Mouse (Mus musculus) intestine, embryonic 14.5 days (tissue): Measurements from ENCODE around the gene Mlh3. TPM values are rescaled to one million over a fixed set of nuclear protein-coding genes. Genes with fewer than 3 reads are reported as not detected.

Source experiments
- ATAC-seq: fragments of 200-750 bp; cut with Nextera tagmentation; replicated peaks from 2 replicates; pipeline ENCODE4 v1.8.0; 2017; ENCODE audit warnings: low read depth, moderate number of reproducible peaks, moderate TSS enrichment, moderate library complexity; ENCODE audit not compliant: low FRiP score, low TSS enrichment
- DNase-seq: peaks from one replicate; pipeline ENCODE4 v3.0.0-alpha.2; 2018; ENCODE audit warnings: low spot score
- H3K27ac ChIP-seq: fragments of 300-500 bp; sonication (generic); 2 replicates; pipeline ENCODE4 v1.5.1; 2014; ENCODE audit warnings: low read depth, mild to moderate bottlenecking, control low read depth
- H3K27me3 ChIP-seq: fragments of 300-500 bp; sonication (generic); replicated peaks from 2 replicates; pipeline ENCODE4 v1.6.1; 2014; ENCODE audit warnings: low read length, control low read depth; ENCODE audit not compliant: control insufficient read depth, insufficient read depth
- H3K36me3 ChIP-seq: fragments of 300-500 bp; sonication (generic); 2 replicates; pipeline ENCODE4 v1.6.1; 2014; ENCODE audit warnings: low read length, control low read depth; ENCODE audit not compliant: control insufficient read depth, insufficient read depth
- H3K4me1 ChIP-seq: fragments of 300-500 bp; sonication (generic); replicated peaks from 2 replicates; pipeline ENCODE4 v1.6.1; 2014; ENCODE audit warnings: low read length, control low read depth, mixed read lengths; ENCODE audit not compliant: control insufficient read depth, insufficient read depth
- H3K4me2 ChIP-seq: fragments of 300-500 bp; sonication (generic); 2 replicates; pipeline ENCODE4 v1.6.1; 2014; ENCODE audit warnings: low read length
- H3K4me3 ChIP-seq: fragments of 300-500 bp; sonication (generic); 2 replicates; pipeline ENCODE4 v1.5.1; 2014; ENCODE audit warnings: low read depth, low read length, control low read depth, mixed read lengths
- H3K9ac ChIP-seq: fragments of 300-500 bp; sonication (generic); 2 replicates; pipeline ENCODE4 v1.6.1; 2014; ENCODE audit warnings: mild to moderate bottlenecking, low read length
- H3K9me3 ChIP-seq: fragments of 300-500 bp; sonication (generic); 2 replicates; pipeline ENCODE4 v1.6.1; 2016; ENCODE audit warnings: low read length, control low read depth; ENCODE audit not compliant: control insufficient read depth
- WGBS: fragments of 180-500 bp; shearing (Covaris S2); extraction: QIAGEN DNeasy Blood & Tissue Kit; methylation state at CpG from one replicate; pipeline ENCODE4 v1.1.7; 2014; 5-methylcytosine and 5-hydroxymethylcytosine counted together
- polyA plus RNA-seq: library from polyadenylated mRNA; unstranded; fragments of >200 nt; fragmentation: Nextera tagmentation; extraction: Ambion mirVana; gene quantifications from 2 replicates; pipeline ENCODE4 v1.2.1, GENCODE M21; 2014

Mlh3 gene
- polyA plus RNA-seq, 1 experiment from 2014 or later, result 8.6 TPM

DNA sequence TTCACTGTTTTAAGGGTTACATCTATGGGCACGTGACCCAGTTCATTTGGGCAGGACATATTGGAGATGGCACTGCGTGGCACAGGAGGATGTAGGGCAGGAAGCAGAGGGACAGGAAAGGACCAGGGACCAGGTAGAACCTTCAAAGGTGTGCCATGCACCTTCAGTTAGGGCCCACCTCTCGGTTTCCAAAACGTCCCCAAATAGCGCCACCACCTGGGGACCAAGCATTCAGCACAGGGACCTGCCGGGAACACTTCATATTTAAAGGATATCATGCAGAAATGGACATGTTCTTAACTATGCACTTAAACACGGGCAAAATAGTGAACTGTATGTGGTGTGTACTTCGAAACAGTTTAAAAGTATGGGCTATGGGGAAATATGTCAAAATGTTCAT, 66.3 kb downstream of the Mlh3 start:
- Histone ChIP-seq H3K4me1 (peaks cover 5% of the 10 kb centered on the region), H3K27me3 (no peaks in the 10 kb centered on the region), H3K36me3 (no peaks in the 10 kb centered on the region), H3K4me3 (no peak overlapping the region), H3K4me2 (no peak overlapping the region), H3K9ac (no peak overlapping the region), H3K9me3 (no peaks in the 10 kb centered on the region), H3K27ac (no peak overlapping the region)
- ATAC-seq, result no peak
- WGBS, result 45% methylated on average over 8 of the region's 8 CpGs
- no peak for DNase-seq

DNA sequence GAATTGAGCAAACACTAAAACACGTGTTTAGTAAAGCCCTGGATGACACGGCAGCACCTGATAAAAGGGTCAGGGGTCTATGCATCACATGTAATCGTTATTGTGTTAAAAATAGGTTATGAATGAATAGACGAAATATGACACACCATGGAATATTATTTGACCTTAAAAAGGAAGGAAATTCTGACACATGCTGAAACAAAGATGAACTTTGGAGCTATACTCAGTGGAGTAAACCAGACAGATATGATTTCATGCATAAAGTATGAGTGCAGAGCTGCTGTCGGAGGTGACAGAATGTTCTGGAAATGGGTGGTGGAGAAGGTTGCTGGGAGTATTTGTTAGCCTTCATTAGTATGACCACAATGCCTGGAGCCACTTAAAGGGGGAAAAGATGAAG, 66.7 kb downstream of the Mlh3 start:
- WGBS, result 67% methylated on average over 5 of the region's 5 CpGs

DNA sequence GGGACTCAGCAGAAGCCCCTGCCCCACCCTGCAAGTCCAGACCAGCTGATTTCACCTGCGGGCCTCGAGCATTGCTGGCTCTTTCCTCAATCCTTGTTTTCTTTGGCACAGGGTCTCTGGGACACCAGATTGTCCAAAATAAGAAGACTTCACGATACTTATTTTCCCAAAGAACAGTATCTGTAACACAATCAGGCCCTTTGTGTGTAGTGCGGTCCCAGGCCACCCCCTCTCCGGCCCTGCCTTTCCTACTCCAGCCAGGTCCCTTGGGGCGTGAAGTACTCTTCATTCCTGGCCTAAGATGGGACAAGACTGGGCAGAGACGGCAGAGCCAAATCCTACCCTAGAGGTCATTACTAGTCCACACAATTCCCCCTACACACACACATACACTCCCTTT, 68.2 kb downstream of the Mlh3 start:
- no peak for DNase-seq
- Histone ChIP-seq H3K36me3 (no peaks in the 10 kb centered on the region), H3K9me3 (no peaks in the 10 kb centered on the region), H3K27me3 (no peaks in the 10 kb centered on the region), H3K4me3 (no peak overlapping the region), H3K27ac (no peak overlapping the region), H3K4me1 (peaks cover 13% of the 10 kb centered on the region), H3K4me2 (no peak overlapping the region), H3K9ac (no peak overlapping the region)
- 89% methylated on average over 7 of the region's 7 CpGs for WGBS
- no peak for ATAC-seq

More for the DNA sequence above, 66.7 kb downstream of the Mlh3 start:
- Histone ChIP-seq H3K9me3 (no peaks in the 10 kb centered on the region), H3K4me3 (no peak overlapping the region), H3K9ac (no peak overlapping the region), H3K4me1 (peaks cover 5% of the 10 kb centered on the region), H3K36me3 (no peaks in the 10 kb centered on the region), H3K27ac (no peak overlapping the region), H3K4me2 (no peak overlapping the region), H3K27me3 (no peaks in the 10 kb centered on the region)
- ATAC-seq, result no peak
- no peak for DNase-seq

DNA sequence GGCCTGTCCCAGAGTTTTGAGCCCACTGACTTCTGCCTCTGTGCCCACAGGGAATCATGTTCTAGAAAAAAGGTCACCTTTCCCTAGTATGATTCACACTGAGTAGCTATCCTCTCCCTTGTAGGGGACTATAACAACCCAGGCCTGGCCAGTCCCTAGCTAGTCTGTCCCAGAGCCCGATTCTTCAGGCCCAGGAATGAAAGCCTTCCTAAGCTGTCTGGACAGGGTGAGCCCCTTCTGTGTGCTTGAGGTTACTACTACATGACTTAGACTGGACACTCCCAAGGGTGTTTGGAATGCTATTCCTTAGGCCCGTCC, 68.6 kb downstream of the Mlh3 start:
- no peaks in the 10 kb centered on the region for H3K27me3 ChIP-seq
- H3K4me3 ChIP-seq, result no peak overlapping the region
- no peaks in the 10 kb centered on the region for H3K9me3 ChIP-seq
- no peaks in the 10 kb centered on the region for H3K36me3 ChIP-seq
- ATAC-seq (no peak), DNase-seq (no peak)
- no peak overlapping the region for H3K27ac ChIP-seq
- 81% methylated on average over 2 of the region's 2 CpGs for WGBS
- H3K4me2 ChIP-seq, result no peak overlapping the region
- H3K4me1 ChIP-seq, result peaks cover 16% of the 10 kb centered on the region
- H3K9ac ChIP-seq, result no peak overlapping the region

DNA sequence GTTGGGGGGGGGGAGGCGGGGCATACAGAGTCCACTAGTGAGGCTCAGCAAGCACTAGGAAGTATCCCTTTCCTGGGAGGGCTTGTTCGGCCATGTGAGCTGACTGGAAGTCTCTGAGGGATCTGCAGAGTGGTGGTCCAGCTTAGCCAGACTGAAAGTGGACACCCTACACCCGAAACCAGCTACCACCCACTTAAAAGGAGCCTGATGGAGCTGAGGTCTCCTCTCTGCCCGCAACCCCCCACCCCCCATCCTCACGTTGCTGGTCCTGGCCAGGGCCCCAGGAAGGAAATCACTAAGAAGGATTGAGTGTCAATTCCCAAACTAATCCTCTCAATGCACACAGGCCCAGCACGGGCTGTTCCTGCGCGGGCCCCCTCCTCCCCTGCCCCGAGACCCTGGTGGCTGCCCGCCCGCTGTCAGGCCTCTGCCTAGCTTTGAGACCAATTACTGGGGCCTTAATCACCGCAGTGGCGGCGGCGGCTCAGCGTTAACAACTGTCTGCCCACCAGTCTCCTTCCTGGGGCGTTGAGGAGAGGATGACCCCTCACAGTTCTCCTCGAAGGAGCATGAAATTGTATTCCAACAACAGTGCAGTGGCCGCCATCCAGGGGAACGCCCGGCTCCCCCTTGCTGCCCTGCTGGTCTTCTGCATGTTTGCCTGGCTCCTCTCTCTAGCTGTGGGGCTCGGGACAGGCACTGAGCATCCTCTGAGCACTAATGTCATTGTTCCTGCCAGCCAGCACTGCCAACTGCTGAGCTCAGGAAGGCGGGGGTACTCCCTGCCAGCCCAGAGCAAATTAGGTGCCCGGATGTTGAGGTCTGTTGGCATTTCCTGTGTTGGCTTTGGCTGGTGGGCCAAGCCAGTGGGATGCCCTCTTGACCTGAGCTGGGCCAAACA, 69.2 kb downstream of the Mlh3 start:
- no peak for ATAC-seq
- no peak overlapping the region for H3K27ac ChIP-seq
- H3K36me3 ChIP-seq, result no peaks in the 10 kb centered on the region
- H3K4me1 ChIP-seq, result peaks cover 18% of the 10 kb centered on the region
- 29% methylated on average over 24 of the region's 24 CpGs for WGBS
- H3K9me3 ChIP-seq, result no peaks in the 10 kb centered on the region
- H3K27me3 ChIP-seq, result no peaks in the 10 kb centered on the region
- H3K4me2 ChIP-seq, result no peak overlapping the region
- no peak for DNase-seq
- H3K4me3 ChIP-seq, result no peak overlapping the region
- H3K9ac ChIP-seq, result no peak overlapping the region; the same call in 1 of the 2 replicates

DNA sequence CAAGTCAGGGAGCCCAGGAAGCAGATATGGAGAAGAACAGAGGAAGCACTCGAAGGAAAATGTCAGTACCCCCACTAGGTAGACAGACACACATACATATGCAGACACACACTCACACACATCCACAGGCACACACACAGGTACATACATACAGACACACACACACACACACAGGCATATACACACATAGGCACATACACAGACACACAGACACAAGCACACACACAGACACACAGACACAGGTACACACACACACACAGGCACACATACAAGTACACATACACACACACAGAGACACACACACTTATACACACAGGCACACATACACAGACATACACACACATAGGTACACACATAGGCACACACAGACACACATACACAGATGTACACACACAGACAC, 70.4 kb downstream of the Mlh3 start:
- DNase-seq, result no peak
- Histone ChIP-seq H3K27me3 (no peaks in the 10 kb centered on the region), H3K4me1 (peaks cover 28% of the 10 kb centered on the region), H3K9ac (no peak overlapping the region), H3K9me3 (no peaks in the 10 kb centered on the region), H3K4me2 (no peak overlapping the region), H3K36me3 (no peaks in the 10 kb centered on the region), H3K27ac (no peak overlapping the region), H3K4me3 (no peak overlapping the region)
- WGBS, result 67% methylated on average over 1 of the region's 1 CpGs
- ATAC-seq, result no peak

DNA sequence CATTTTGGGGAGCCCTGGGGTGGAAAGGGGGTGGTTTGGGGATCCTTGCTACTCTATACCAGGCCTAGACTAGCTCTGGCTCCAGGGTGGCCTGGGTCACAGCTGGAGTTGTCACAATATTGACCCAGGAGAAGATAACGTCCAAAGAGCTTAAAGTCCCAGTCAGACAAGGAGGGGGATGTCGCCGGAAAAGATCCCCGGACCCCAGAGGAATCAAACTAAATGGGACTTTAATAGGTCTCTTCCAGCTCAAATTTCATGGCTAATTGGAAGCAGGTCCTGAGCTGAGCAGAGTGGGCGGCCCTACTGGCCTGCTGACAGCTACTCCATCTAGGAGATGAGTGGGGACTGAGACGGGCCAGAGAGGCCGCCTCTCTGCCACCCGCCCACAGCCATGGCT, 72.5 kb downstream of the Mlh3 start:
- ATAC-seq, result no peak
- H3K9ac ChIP-seq, result no peak overlapping the region
- no peaks in the 10 kb centered on the region for H3K27me3 ChIP-seq
- WGBS, result 41% methylated on average over 8 of the region's 8 CpGs
- H3K4me2 ChIP-seq, result no peak overlapping the region
- H3K4me1 ChIP-seq, result peaks cover 42% of the 10 kb centered on the region
- no peaks in the 10 kb centered on the region for H3K9me3 ChIP-seq
- no peak for DNase-seq
- H3K4me3 ChIP-seq, result no peak overlapping the region
- no peaks in the 10 kb centered on the region for H3K36me3 ChIP-seq
- H3K27ac ChIP-seq, result no peak overlapping the region

DNA sequence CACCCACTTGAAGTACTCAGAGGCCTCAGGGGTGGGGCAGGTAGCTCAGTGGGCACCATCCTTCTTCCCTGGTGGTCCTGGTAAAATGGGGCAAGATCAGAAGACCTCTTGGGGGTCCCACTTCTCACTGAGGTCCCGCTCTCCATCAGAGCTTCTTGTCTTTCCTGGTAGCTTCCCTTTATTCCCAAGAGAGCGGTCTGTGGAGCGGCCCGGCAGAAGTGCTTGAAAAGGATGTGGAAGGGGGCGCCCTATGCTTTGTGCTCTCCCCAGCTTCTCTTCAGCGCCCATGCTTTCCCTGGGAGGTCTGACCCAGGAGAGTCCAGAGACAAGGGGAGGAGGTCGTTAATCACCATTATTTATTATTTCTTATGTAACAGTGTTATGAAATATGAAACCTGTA, 73.0 kb downstream of the Mlh3 start:
- 53% methylated on average over 7 of the region's 7 CpGs for WGBS
- H3K27ac ChIP-seq, result no peak overlapping the region; the same call in 1 of the 2 replicates
- H3K9ac ChIP-seq, result no peak overlapping the region
- H3K36me3 ChIP-seq, result no peaks in the 10 kb centered on the region
- DNase-seq (no peak), ATAC-seq (no peak)
- H3K4me2 ChIP-seq, result no peak overlapping the region
- H3K4me1 ChIP-seq, result peaks cover 47% of the 10 kb centered on the region
- H3K27me3 ChIP-seq, result no peaks in the 10 kb centered on the region
- H3K9me3 ChIP-seq, result no peaks in the 10 kb centered on the region
- H3K4me3 ChIP-seq, result no peak overlapping the region

DNA sequence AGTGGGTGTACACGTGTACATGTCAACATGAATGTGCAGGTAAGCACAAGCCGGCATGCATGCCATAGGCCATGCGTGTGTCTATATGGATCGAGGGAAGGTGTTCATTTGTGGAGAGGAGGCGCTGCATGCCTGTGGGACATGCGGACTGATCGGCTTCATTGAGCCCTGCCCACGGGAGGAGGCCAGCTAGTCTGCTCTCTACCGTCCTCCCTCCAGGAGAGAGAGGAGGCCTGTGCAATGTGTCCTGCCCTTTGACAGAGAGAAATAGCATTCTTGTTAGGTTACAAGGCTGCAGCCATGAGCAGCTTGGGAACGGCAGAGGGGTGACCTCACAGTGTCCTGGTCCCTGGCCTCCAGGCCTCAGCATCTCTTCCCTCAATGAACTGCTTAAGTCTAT, 74.2 kb downstream of the Mlh3 start:
- no peaks in the 10 kb centered on the region for H3K36me3 ChIP-seq
- H3K9me3 ChIP-seq, result no peaks in the 10 kb centered on the region
- H3K27ac ChIP-seq, result no peak overlapping the region
- H3K27me3 ChIP-seq, result no peaks in the 10 kb centered on the region
- H3K4me2 ChIP-seq, result no peak overlapping the region
- peaks cover 46% of the 10 kb centered on the region for H3K4me1 ChIP-seq
- DNase-seq, result no peak
- no peak for ATAC-seq
- H3K4me3 ChIP-seq, result no peak overlapping the region
- no peak overlapping the region for H3K9ac ChIP-seq
- 72% methylated on average over 10 of the region's 10 CpGs for WGBS
